Mouse (Mus musculus) forebrain, embryonic 11.5 days (tissue): ENCODE results near the gene Gjc2. TPM values are rescaled to one million over a fixed set of nuclear protein-coding genes. Genes with fewer than 3 reads are reported as not detected.
"Not testable (repeated sequence)": the region's sequence is repeated elsewhere in the genome, so short reads cannot be mapped to it uniquely, and the experiment has no call there.

Source experiments
- ATAC-seq: fragments of 200-750 bp; cut with Nextera tagmentation; replicated peaks from 2 replicates; pipeline ENCODE4 v1.8.0; 2017; ENCODE audit warnings: moderate TSS enrichment; ENCODE audit not compliant: low FRiP score
- DNase-seq: peaks from one replicate; pipeline ENCODE4 v3.0.0-alpha.2; 2017; ENCODE audit warnings: low spot score
- H3K27ac ChIP-seq: fragments of 300-500 bp; sonication (generic); 2 replicates; pipeline ENCODE4 v1.5.1; 2014; ENCODE audit warnings: low read depth, low read length
- H3K27me3 ChIP-seq: fragments of 300-500 bp; sonication (generic); 2 replicates; pipeline ENCODE4 v1.6.1; 2014; ENCODE audit warnings: mild to moderate bottlenecking, low read length, mixed read lengths; ENCODE audit not compliant: control insufficient read depth, insufficient read depth
- H3K36me3 ChIP-seq: fragments of 300-500 bp; sonication (generic); 2 replicates; pipeline ENCODE4 v1.6.1; 2014; ENCODE audit warnings: mild to moderate bottlenecking, low read length, moderate library complexity, mixed read lengths; ENCODE audit not compliant: control insufficient read depth, insufficient read depth
- H3K4me1 ChIP-seq: fragments of 300-500 bp; sonication (generic); replicated peaks from 2 replicates; pipeline ENCODE4 v1.6.1; 2014; ENCODE audit warnings: low read length, mixed read lengths; ENCODE audit not compliant: control insufficient read depth, insufficient read depth
- H3K4me2 ChIP-seq: fragments of 300-500 bp; sonication (generic); 2 replicates; pipeline ENCODE4 v1.6.1; 2014; ENCODE audit warnings: low read depth, mild to moderate bottlenecking, low read length, moderate library complexity, mixed read lengths; ENCODE audit not compliant: severe bottlenecking
- H3K4me3 ChIP-seq: fragments of 300-500 bp; sonication (generic); 2 replicates; pipeline ENCODE4 v1.5.1; 2014; ENCODE audit warnings: low read depth, low read length
- H3K9ac ChIP-seq: fragments of 300-500 bp; sonication (generic); 2 replicates; pipeline ENCODE4 v1.6.1; 2014; ENCODE audit warnings: low read length
- H3K9me3 ChIP-seq: fragments of 300-500 bp; sonication (generic); 2 replicates; pipeline ENCODE4 v1.6.1; 2016; ENCODE audit warnings: low read length, mixed read lengths; ENCODE audit not compliant: control insufficient read depth
- WGBS: fragments of 180-500 bp; shearing (Covaris S2); extraction: QIAGEN DNeasy Blood & Tissue Kit; methylation state at CpG from one replicate; pipeline ENCODE4 v1.1.7; 2014; 5-methylcytosine and 5-hydroxymethylcytosine counted together
- polyA plus RNA-seq: library from polyadenylated mRNA; unstranded; fragments of >200 nt; fragmentation: Nextera tagmentation; extraction: Ambion mirVana; gene quantifications from 2 replicates; pipeline ENCODE4 v1.2.1, GENCODE M21; 2014

Gjc2 gene
- polyA plus RNA-seq, 1 experiment from 2014 or later, result 0.08 TPM

GRCm38 (mm10) chr11:59211561-59211960, 28.5 kb upstream of the Gjc2 start:
- not testable (repeated sequence) for H3K4me3 ChIP-seq, H3K36me3 ChIP-seq, H3K4me2 ChIP-seq, ATAC-seq, H3K27me3 ChIP-seq, H3K9ac ChIP-seq, H3K4me1 ChIP-seq, H3K27ac ChIP-seq, H3K9me3 ChIP-seq, DNase-seq
- 87% methylated on average over 8 of the region's 9 CpGs for WGBS

GRCm38 (mm10) chr11:59210020-59210419, 27.0 kb upstream of the Gjc2 start:
- Histone ChIP-seq H3K9me3 (no peaks in the 10 kb centered on the region), H3K4me1 (peaks cover 4% of the 10 kb centered on the region; the same call in 1 of the 2 replicates), H3K27me3 (no peaks in the 10 kb centered on the region), H3K27ac (no peak overlapping the region), H3K4me3 (no peak overlapping the region), H3K9ac (no peak overlapping the region), H3K4me2 (no peak overlapping the region), H3K36me3 (peaks cover 4% of the 10 kb centered on the region; the same call in 1 of the 2 replicates)
- no peak for DNase-seq
- no peak for ATAC-seq
- WGBS, result 88% methylated on average over 4 of the region's 4 CpGs

- Histone ChIP-seq H3K36me3 (peaks cover 4% of the 10 kb centered on the region; the same call in 1 of the 2 replicates), H3K4me3 (peak overlapping the region; percentile 86), H3K27me3 (no peaks in the 10 kb centered on the region), H3K9ac (no peak overlapping the region; the same call in 1 of the 2 replicates), H3K9me3 (no peaks in the 10 kb centered on the region), H3K27ac (no peak overlapping the region), H3K4me1 (peaks cover 4% of the 10 kb centered on the region; the same call in 1 of the 2 replicates), H3K4me2 (peak overlapping the region; percentile 88; the same call in 1 of the 2 replicates)
- 77% methylated on average over 5 of the region's 5 CpGs for WGBS
- no peak for ATAC-seq
- no peak for DNase-seq
Observed at GRCm38 (mm10) chr11:59209580-59209979, 26.6 kb upstream of the Gjc2 start.

- no peak overlapping the region for H3K27ac ChIP-seq
- WGBS, result 9% methylated on average over 18 of the region's 18 CpGs
- peak; percentile 83 for DNase-seq
- H3K4me3 ChIP-seq, result peak overlapping the region; percentile 86
- ATAC-seq, result peak; percentile 54
- H3K27me3 ChIP-seq, result no peaks in the 10 kb centered on the region
- H3K9me3 ChIP-seq, result no peaks in the 10 kb centered on the region
- H3K4me2 ChIP-seq, result peak overlapping the region; percentile 88
- peaks cover 4% of the 10 kb centered on the region; the same call in 1 of the 2 replicates for H3K36me3 ChIP-seq
- peak overlapping the region; percentile 86 for H3K9ac ChIP-seq
- H3K4me1 ChIP-seq, result peaks cover 4% of the 10 kb centered on the region; the same call in 1 of the 2 replicates
Observed at GRCm38 (mm10) chr11:59209003-59209441, 26.0 kb upstream of the Gjc2 start.

DNA sequence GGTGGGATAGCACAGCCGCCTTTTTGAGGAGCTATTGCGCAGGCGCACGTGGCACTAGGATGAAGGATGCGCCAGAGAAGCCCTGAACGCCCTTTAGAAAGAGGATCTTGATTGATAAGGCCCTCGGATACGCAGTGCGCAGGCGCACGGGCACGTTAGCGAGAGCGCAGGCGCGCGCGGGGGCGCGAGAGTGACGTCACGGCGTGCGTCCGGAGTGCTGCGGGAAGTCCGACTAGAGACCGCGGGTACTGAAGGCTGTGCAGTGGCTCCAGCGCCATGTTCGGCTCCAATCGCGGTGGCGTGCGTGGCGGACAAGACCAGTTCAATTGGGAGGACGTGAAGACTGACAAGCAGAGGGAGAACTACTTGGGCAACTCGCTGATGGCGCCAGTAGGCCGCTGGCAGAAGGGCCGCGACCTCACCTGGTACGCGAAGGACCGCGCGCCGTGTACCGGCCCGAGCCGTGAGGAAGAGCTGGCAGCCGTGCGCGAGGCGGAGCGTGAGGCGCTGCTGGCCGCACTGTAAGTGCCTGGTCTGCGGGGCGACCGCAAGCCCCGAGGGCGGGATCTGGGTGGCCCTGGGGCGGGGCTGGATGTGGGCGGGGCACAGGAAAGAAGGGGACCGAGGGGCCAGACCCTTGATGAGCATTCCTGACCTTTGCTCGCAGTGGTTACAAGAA, 25.3 kb upstream of the Gjc2 start, which contains the start of gene 2310033P09Rik:
2310033P09Rik (plus strand) TSS at position 169 of the 679 bp plus-strand sequence.
- under 1% methylated on average over 67 of the region's 67 CpGs for WGBS

DNA sequence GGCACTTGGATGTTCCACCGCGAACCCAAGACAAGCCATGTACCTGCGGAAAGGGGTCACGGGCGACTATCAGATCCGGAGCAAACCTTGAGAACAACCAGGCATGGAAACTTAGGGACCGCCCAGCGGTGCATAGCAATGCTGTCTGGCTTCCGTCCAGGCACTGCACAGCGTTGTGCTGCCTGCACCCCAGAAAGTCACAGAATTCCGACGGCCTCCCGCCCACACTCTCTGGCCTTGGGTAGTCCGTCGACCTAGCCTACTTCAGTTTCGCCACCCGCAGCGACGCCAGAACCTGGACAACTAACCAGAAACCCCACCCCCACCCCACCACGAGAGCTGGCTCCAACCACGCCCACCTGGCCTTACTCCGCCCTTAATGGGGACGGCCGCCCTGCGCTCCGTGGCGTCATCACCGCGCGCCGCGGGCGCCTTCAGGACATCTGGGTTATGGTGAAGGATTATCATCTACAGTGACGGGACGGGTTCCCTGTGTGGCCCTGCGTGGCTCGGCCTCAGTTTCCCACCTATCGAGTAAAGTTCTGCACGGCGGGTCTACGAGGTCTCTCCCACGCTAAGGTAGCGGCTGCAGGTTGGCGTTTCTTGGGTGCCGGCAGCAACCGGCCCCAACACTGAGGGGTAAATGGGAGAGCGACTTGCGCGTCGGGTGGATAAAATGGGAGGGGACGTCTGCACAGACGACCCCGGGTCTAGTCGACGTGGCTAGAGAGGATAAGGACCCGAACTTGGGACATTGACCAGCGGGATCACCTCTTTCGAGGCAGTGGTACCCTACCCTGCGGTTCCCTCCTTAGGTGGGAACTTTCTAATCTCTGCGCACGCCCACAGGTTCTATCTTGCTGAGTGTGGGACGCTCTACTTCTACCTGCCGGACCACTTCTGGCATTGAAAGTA, 19.3 kb upstream of the Gjc2 start, which contains the start of gene Mrpl55:
Mrpl55 (plus strand) TSS at position 406 of the 915 bp plus-strand sequence.
- DNase-seq (peak; percentile 96), ATAC-seq (peak; percentile 94)
- Histone ChIP-seq H3K4me1 (peaks cover 5% of the 10 kb centered on the region; the same call in 1 of the 2 replicates), H3K9me3 (no peaks in the 10 kb centered on the region), H3K9ac (peak within 1 kb of the TSS; percentile 72), H3K4me2 (peak within 1 kb of the TSS; percentile 82), H3K27me3 (no peaks in the 10 kb centered on the region), H3K36me3 (peaks cover 2% of the 10 kb centered on the region; the same call in 1 of the 2 replicates), H3K27ac (no peak within 1 kb of the TSS), H3K4me3 (peak within 1 kb of the TSS; percentile 82)
- under 1% methylated on average over 63 of the region's 63 CpGs for WGBS

More for the DNA sequence above, 25.3 kb upstream of the Gjc2 start, which contains the start of gene 2310033P09Rik:
- Histone ChIP-seq H3K27ac (peak within 1 kb of the TSS; percentile 82), H3K9me3 (no peaks in the 10 kb centered on the region), H3K4me1 (peaks cover 4% of the 10 kb centered on the region; the same call in 1 of the 2 replicates), H3K4me3 (peak within 1 kb of the TSS; percentile 86), H3K4me2 (peak within 1 kb of the TSS; percentile 88), H3K27me3 (no peaks in the 10 kb centered on the region), H3K36me3 (peaks cover 4% of the 10 kb centered on the region; the same call in 1 of the 2 replicates), H3K9ac (peak within 1 kb of the TSS; percentile 86)
- ATAC-seq, result peak; percentile 84
- peak; percentile 98 for DNase-seq

GRCm38 (mm10) chr11:59201216-59202002, 18.4 kb upstream of the Gjc2 start:
- H3K36me3 ChIP-seq, result peaks cover 2% of the 10 kb centered on the region; the same call in 1 of the 2 replicates
- H3K4me3 ChIP-seq, result peak overlapping the region; percentile 82
- no peak overlapping the region for H3K27ac ChIP-seq
- ATAC-seq (no peak), DNase-seq (no peak)
- peak overlapping the region; percentile 72 for H3K9ac ChIP-seq
- WGBS, result 34% methylated on average over 16 of the region's 16 CpGs
- peaks cover 5% of the 10 kb centered on the region; the same call in 1 of the 2 replicates for H3K4me1 ChIP-seq
- H3K4me2 ChIP-seq, result peak overlapping the region; percentile 82
- no peaks in the 10 kb centered on the region for H3K27me3 ChIP-seq
- no peaks in the 10 kb centered on the region for H3K9me3 ChIP-seq
